Comparison of ENCODE assay signal across 15 mouse cellular contexts in genomic region chrX:56677736-56678135, GRCm38 (mm10). TPM values are rescaled to one million over a fixed set of nuclear protein-coding genes. Genes with fewer than 3 reads are reported as not detected.
DNase-seq lines count a peak whose midpoint lies in the region; ATAC-seq lines count a peak whose summit lies in the region.
"Had no signal": no experiment of that assay in that cellular context is flagged by ENCODE, and none has a peak within 500 bp of the region (broad histone marks: within the 10 kb centered on the region; RNA-seq: fewer than 3 reads in every experiment).

No protein-coding gene starts in this region.

- intact Hi-C loops in left cerebral cortex, postnatal 4 days (cut with DNase I), result no loop called here

- peak; percentile 80 for ATAC-seq in frontal cortex, adult (ENCODE audit: low TSS enrichment)
- ATAC-seq: forebrain, embryonic 15.5 days; intestine, embryonic 16.5 days had no signal

- no peak for DNase-seq in frontal cortex, postnatal 25 days (ENCODE audit: low spot score in 2 of 2)
- DNase-seq in left cerebral cortex, adult 18-20 months (ENCODE audit: low spot score in 2 of 2), result peak; percentile 4 to 20
- DNase-seq in left cerebral cortex, postnatal 4 days, result no peak
- peak; percentile 21 for DNase-seq in 3134 (ENCODE audit: extremely low read depth, insufficient read length, low spot score)
- DNase-seq in brain, adult 2 months (ENCODE audit: low read depth, low spot score), result peak; percentile 50
- no peak for DNase-seq in spleen, postnatal 10 days (ENCODE audit: low spot score in 2 of 2)
- DNase-seq: adrenal gland, postnatal 10 days; cerebellum, adult 11-12 months; cerebellum, adult 9-10 months; cerebellum, postnatal 25 days; gastrocnemius, postnatal 36 days; heart, postnatal 36 days had no signal

RNA-seq across cellular contexts. Expression of gene Fhl1, which starts 53.9 kb away (rescaled TPM):
- 10 to 100 TPM; 83.4 to 90.6 TPM for total RNA-seq in left cerebral cortex, adult 18-20 months (2021)
- 100 to 1,000 TPM; 153 to 169 TPM for total RNA-seq in left cerebral cortex, postnatal 4 days (2021)

Comparison
In these comparisons a context has a peak if more than half of its experiments do, and no peak if none do; other contexts are left out.
1. DNase-seq: peak in left cerebral cortex, adult 18-20 months (2 of 2), 3134 (single experiment) and brain, adult 2 months (single experiment); none in frontal cortex, postnatal 25 days (0 of 2), left cerebral cortex, postnatal 4 days (single experiment) and spleen, postnatal 10 days (0 of 2).